Mouse (Mus musculus): ENCODE results near the gene Car12. TPM values are rescaled to one million over a fixed set of nuclear protein-coding genes. Genes with fewer than 3 reads are reported as not detected.

The Car12 gene
- polyA plus RNA-seq, 1 experiment from 2014 or later = 26.0 TPM

Other genes starting within 250 kb of the Car12 start
- gene Fbxl22, start 199.1 kb upstream of the Car12 start, polyA plus RNA-seq (2015; fragmentation: Nextera tagmentation; extraction: Ambion mirVana) = 5.6 and 8.6 TPM in 2 replicates
- 54.0 and 58.9 TPM in 2 replicates for gene Usp3, start 120.5 kb upstream of the Car12 start, polyA plus RNA-seq (2015; fragmentation: Nextera tagmentation; extraction: Ambion mirVana)
- gene Aph1b, start 81.8 kb downstream of the Car12 start, polyA plus RNA-seq (2015; fragmentation: Nextera tagmentation; extraction: Ambion mirVana) = 10.7 and 11.0 TPM in 2 replicates
- 1.2 TPM in 2 replicates for gene Gm10647, start 83.4 kb downstream of the Car12 start, polyA plus RNA-seq (2015; fragmentation: Nextera tagmentation; extraction: Ambion mirVana)
- gene Aph1c, start 121.0 kb downstream of the Car12 start, polyA plus RNA-seq (2015; fragmentation: Nextera tagmentation; extraction: Ambion mirVana) = 5.2 and 5.3 TPM in 2 replicates
- 23.8 and 24.9 TPM in 2 replicates for gene Rab8b, start 206.0 kb downstream of the Car12 start, polyA plus RNA-seq (2015; fragmentation: Nextera tagmentation; extraction: Ambion mirVana)
- 616 and 650 TPM in 2 replicates for gene Rps27l, start 232.4 kb downstream of the Car12 start, polyA plus RNA-seq (2015; fragmentation: Nextera tagmentation; extraction: Ambion mirVana)